Mouse (Mus musculus) forebrain, embryonic 11.5 days (tissue): ENCODE results near the gene Gpd2. TPM values are rescaled to one million over a fixed set of nuclear protein-coding genes. Genes with fewer than 3 reads are reported as not detected.

Experiments
- ATAC-seq: fragments of 200-750 bp; cut with Nextera tagmentation; replicated peaks from 2 replicates; pipeline ENCODE4 v1.8.0; 2017; ENCODE audit warnings: moderate TSS enrichment; ENCODE audit not compliant: low FRiP score
- DNase-seq: peaks from one replicate; pipeline ENCODE4 v3.0.0-alpha.2; 2017; ENCODE audit warnings: low spot score
- H3K27ac ChIP-seq: fragments of 300-500 bp; sonication (generic); 2 replicates; pipeline ENCODE4 v1.5.1; 2014; ENCODE audit warnings: low read depth, low read length
- H3K27me3 ChIP-seq: fragments of 300-500 bp; sonication (generic); 2 replicates; pipeline ENCODE4 v1.6.1; 2014; ENCODE audit warnings: mild to moderate bottlenecking, low read length, mixed read lengths; ENCODE audit not compliant: control insufficient read depth, insufficient read depth
- H3K36me3 ChIP-seq: fragments of 300-500 bp; sonication (generic); 2 replicates; pipeline ENCODE4 v1.6.1; 2014; ENCODE audit warnings: mild to moderate bottlenecking, low read length, moderate library complexity, mixed read lengths; ENCODE audit not compliant: control insufficient read depth, insufficient read depth
- H3K4me1 ChIP-seq: fragments of 300-500 bp; sonication (generic); replicated peaks from 2 replicates; pipeline ENCODE4 v1.6.1; 2014; ENCODE audit warnings: low read length, mixed read lengths; ENCODE audit not compliant: control insufficient read depth, insufficient read depth
- H3K4me2 ChIP-seq: fragments of 300-500 bp; sonication (generic); 2 replicates; pipeline ENCODE4 v1.6.1; 2014; ENCODE audit warnings: low read depth, mild to moderate bottlenecking, low read length, moderate library complexity, mixed read lengths; ENCODE audit not compliant: severe bottlenecking
- H3K4me3 ChIP-seq: fragments of 300-500 bp; sonication (generic); 2 replicates; pipeline ENCODE4 v1.5.1; 2014; ENCODE audit warnings: low read depth, low read length
- H3K9ac ChIP-seq: fragments of 300-500 bp; sonication (generic); 2 replicates; pipeline ENCODE4 v1.6.1; 2014; ENCODE audit warnings: low read length
- H3K9me3 ChIP-seq: fragments of 300-500 bp; sonication (generic); 2 replicates; pipeline ENCODE4 v1.6.1; 2016; ENCODE audit warnings: low read length, mixed read lengths; ENCODE audit not compliant: control insufficient read depth
- WGBS: fragments of 180-500 bp; shearing (Covaris S2); extraction: QIAGEN DNeasy Blood & Tissue Kit; methylation state at CpG from one replicate; pipeline ENCODE4 v1.1.7; 2014; 5-methylcytosine and 5-hydroxymethylcytosine counted together
- polyA plus RNA-seq: library from polyadenylated mRNA; unstranded; fragments of >200 nt; fragmentation: Nextera tagmentation; extraction: Ambion mirVana; gene quantifications from 2 replicates; pipeline ENCODE4 v1.2.1, GENCODE M21; 2014

Gene Gpd2
- polyA plus RNA-seq, 1 experiment from 2014 or later: 29.0 TPM

- ATAC-seq: no peak
Observed at GRCm38 (mm10) chr2:57225236-57225635, 12.2 kb upstream of the Gpd2 start.

GRCm38 (mm10) chr2:57227425-57227824 is 10.0 kb upstream of the Gpd2 start:
- H3K4me3 ChIP-seq: no peak overlapping the region
- no peaks in the 10 kb centered on the region for H3K9me3 ChIP-seq
- no peak overlapping the region for H3K27ac ChIP-seq
- no peak overlapping the region for H3K9ac ChIP-seq
- H3K27me3 ChIP-seq: peaks cover 2% of the 10 kb centered on the region; the same call in 1 of the 2 replicates
- H3K36me3 ChIP-seq: no peaks in the 10 kb centered on the region
- H3K4me2 ChIP-seq: no peak overlapping the region
- ATAC-seq: no peak
- H3K4me1 ChIP-seq: no peaks in the 10 kb centered on the region
- 89% methylated on average over 3 of the region's 3 CpGs for whole genome bisulfite sequencing
- no peak for DNase-seq

More at GRCm38 (mm10) chr2:57225236-57225635, 12.2 kb upstream of the Gpd2 start:
- Histone ChIP-seq H3K4me3 (no peak overlapping the region), H3K36me3 (no peaks in the 10 kb centered on the region), H3K9me3 (no peaks in the 10 kb centered on the region), H3K4me1 (no peaks in the 10 kb centered on the region), H3K27me3 (peaks cover 2% of the 10 kb centered on the region; the same call in 1 of the 2 replicates), H3K4me2 (no peak overlapping the region), H3K27ac (no peak overlapping the region), H3K9ac (no peak overlapping the region)
- no peak for DNase-seq
- WGBS: 64% methylated on average over 2 of the region's 2 CpGs

GRCm38 (mm10) chr2:57229647-57230240 is 7.7 kb upstream of the Gpd2 start:
- Histone ChIP-seq H3K9me3 (no peaks in the 10 kb centered on the region), H3K4me3 (no peak overlapping the region), H3K27me3 (no peaks in the 10 kb centered on the region), H3K4me1 (no peaks in the 10 kb centered on the region), H3K9ac (no peak overlapping the region), H3K36me3 (no peaks in the 10 kb centered on the region), H3K4me2 (no peak overlapping the region), H3K27ac (no peak overlapping the region)
- WGBS: 63% methylated on average over 4 of the region's 4 CpGs
- DNase-seq (no peak), ATAC-seq (no peak)

- Histone ChIP-seq H3K4me1 (no peaks in the 10 kb centered on the region), H3K36me3 (no peaks in the 10 kb centered on the region), H3K4me3 (no peak overlapping the region), H3K9me3 (no peaks in the 10 kb centered on the region), H3K27ac (no peak overlapping the region), H3K27me3 (no peaks in the 10 kb centered on the region), H3K4me2 (no peak overlapping the region), H3K9ac (no peak overlapping the region)
- ATAC-seq (no peak), DNase-seq (no peak)
- WGBS: 88% methylated on average over 5 of the region's 5 CpGs
Observed at GRCm38 (mm10) chr2:57231432-57231831, 6.0 kb upstream of the Gpd2 start.

- H3K27ac ChIP-seq: no peak overlapping the region
- DNase-seq (no peak), ATAC-seq (no peak)
- no peaks in the 10 kb centered on the region for H3K36me3 ChIP-seq
- H3K27me3 ChIP-seq: no peaks in the 10 kb centered on the region
- no peak overlapping the region for H3K4me3 ChIP-seq
- WGBS: 91% methylated on average over 8 of the region's 8 CpGs
- H3K4me2 ChIP-seq: no peak overlapping the region
- no peaks in the 10 kb centered on the region for H3K9me3 ChIP-seq
- no peaks in the 10 kb centered on the region for H3K4me1 ChIP-seq
- H3K9ac ChIP-seq: no peak overlapping the region
Observed at GRCm38 (mm10) chr2:57232328-57232727, 5.1 kb upstream of the Gpd2 start.

- Histone ChIP-seq H3K36me3 (no peaks in the 10 kb centered on the region), H3K4me3 (no peak overlapping the region), H3K4me1 (no peaks in the 10 kb centered on the region; the same call in 1 of the 2 replicates), H3K9ac (no peak overlapping the region), H3K27me3 (no peaks in the 10 kb centered on the region), H3K4me2 (no peak overlapping the region), H3K9me3 (no peaks in the 10 kb centered on the region), H3K27ac (no peak overlapping the region)
- 93% methylated on average over 2 of the region's 2 CpGs for WGBS
- no peak for ATAC-seq
- DNase-seq: no peak
Observed at GRCm38 (mm10) chr2:57236246-57236645, 1.2 kb upstream of the Gpd2 start.

GRCm38 (mm10) chr2:57237026-57237425 is 409 bp upstream of the Gpd2 start:
- 55% methylated on average over 6 of the region's 6 CpGs for WGBS

GRCm38 (mm10) chr2:57237920-57238613 is 632 bp downstream of the Gpd2 start:
- 1% methylated on average over 58 of the region's 69 CpGs for WGBS
- ATAC-seq: peak; percentile 84
- H3K4me2 ChIP-seq: peak overlapping the region; percentile 96
- H3K27me3 ChIP-seq: no peaks in the 10 kb centered on the region
- H3K4me1 ChIP-seq: no peaks in the 10 kb centered on the region; the same call in 1 of the 2 replicates
- H3K27ac ChIP-seq: 0 out of 2 replicates have a peak overlapping the region, but pooled peaks have one; percentile 31
- peak overlapping the region; percentile 88 for H3K9ac ChIP-seq
- H3K4me3 ChIP-seq: peak overlapping the region; percentile 67
- peak; percentile 87 for DNase-seq
- no peaks in the 10 kb centered on the region for H3K9me3 ChIP-seq
- H3K36me3 ChIP-seq: no peaks in the 10 kb centered on the region

More at GRCm38 (mm10) chr2:57237026-57237425, 409 bp upstream of the Gpd2 start:
- Histone ChIP-seq H3K27me3 (no peaks in the 10 kb centered on the region), H3K4me3 (no peak overlapping the region), H3K4me2 (peak overlapping the region; percentile 96; the same call in 1 of the 2 replicates), H3K4me1 (no peaks in the 10 kb centered on the region; the same call in 1 of the 2 replicates), H3K9me3 (no peaks in the 10 kb centered on the region), H3K9ac (no peak overlapping the region), H3K36me3 (no peaks in the 10 kb centered on the region), H3K27ac (no peak overlapping the region)
- ATAC-seq: no peak
- DNase-seq: no peak
